Mouse (Mus musculus): ENCODE data around the gene Akr1a1. TPM values are rescaled to one million over a fixed set of nuclear protein-coding genes. Genes with fewer than 3 reads are reported as not detected.
"Not testable (repeated sequence)": the region's sequence is repeated elsewhere in the genome, so short reads cannot be mapped to it uniquely, and the experiment has no call there.

The Akr1a1 gene
- polyA plus RNA-seq, 1 experiment from 2014 or later = 609 TPM

DNA sequence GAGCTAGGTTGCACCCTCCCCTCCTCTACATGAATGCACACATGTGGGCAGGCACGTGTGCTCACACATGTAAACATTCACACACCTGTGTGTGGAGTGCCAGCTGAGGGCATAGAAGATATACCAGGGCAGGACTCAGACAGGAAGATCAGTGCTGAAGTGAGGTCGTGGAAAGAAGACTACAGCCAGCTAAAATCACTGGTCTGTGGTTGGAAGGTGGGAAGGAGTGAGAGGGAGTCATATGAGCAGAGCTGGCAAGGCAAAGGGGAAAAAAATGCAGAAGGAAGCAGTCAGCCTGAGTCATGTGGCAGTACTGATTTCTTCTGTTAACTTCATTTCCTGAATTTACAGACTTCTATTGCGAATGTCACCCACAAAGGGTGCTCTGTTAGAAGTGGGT lies 16.7 kb upstream of the Akr1a1 start:
- DNase-seq (ENCODE audit: low spot score) = no peak
- no peak for ATAC-seq (ENCODE audit: low FRiP score)
- Histone ChIP-seq H3K9me3 (ENCODE audit: control insufficient read depth, low read length) (no peaks in the 10 kb centered on the region), H3K4me2 (replicated peaks; ENCODE audit: low read depth, low read length) (no peak overlapping the region), H3K4me3 (ENCODE audit: low read depth, low read length) (no peak overlapping the region), H3K36me3 (ENCODE audit: control insufficient read depth, insufficient read depth, low read length) (no peaks in the 10 kb centered on the region), H3K9ac (ENCODE audit: low read depth, low read length) (no peak overlapping the region), H3K27ac (ENCODE audit: low read depth, low read length) (no peak overlapping the region), H3K27me3 (ENCODE audit: control insufficient read depth, insufficient read depth, low read length) (no peaks in the 10 kb centered on the region), H3K4me1 (replicated peaks; ENCODE audit: control insufficient read depth, insufficient read depth, low read length) (no peaks in the 10 kb centered on the region)
- 81% methylated on average over 3 of the region's 3 CpGs for WGBS

DNA sequence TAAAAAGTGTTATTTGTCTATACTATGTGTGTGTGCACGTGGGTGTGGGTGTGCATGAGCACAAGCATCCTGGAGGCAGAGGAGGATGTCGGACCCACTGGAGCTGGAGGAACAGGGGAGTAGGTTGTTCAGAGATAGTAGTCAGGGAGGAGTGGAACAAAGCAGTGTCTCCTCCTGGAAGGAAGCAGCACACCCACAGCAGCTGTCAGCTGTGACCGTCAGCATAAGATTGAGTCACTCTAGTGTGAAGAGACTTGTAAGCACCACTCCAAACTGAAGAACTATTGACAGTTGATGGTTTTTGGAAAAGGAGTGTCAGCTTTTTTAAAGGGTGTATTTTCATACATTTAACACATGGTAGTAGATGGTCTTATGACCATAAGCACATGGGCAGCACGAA lies 15.1 kb upstream of the Akr1a1 start:
- 66% methylated on average over 4 of the region's 4 CpGs for WGBS
- no peak for DNase-seq (ENCODE audit: low spot score)
- no peak for ATAC-seq (ENCODE audit: low FRiP score)
- Histone ChIP-seq H3K27me3 (ENCODE audit: control insufficient read depth, insufficient read depth, low read length) (no peaks in the 10 kb centered on the region), H3K4me2 (replicated peaks; ENCODE audit: low read depth, low read length) (no peak overlapping the region), H3K36me3 (ENCODE audit: control insufficient read depth, insufficient read depth, low read length) (no peaks in the 10 kb centered on the region), H3K9ac (ENCODE audit: low read depth, low read length) (no peak overlapping the region), H3K27ac (ENCODE audit: low read depth, low read length) (no peak overlapping the region), H3K9me3 (ENCODE audit: control insufficient read depth, low read length) (no peaks in the 10 kb centered on the region), H3K4me3 (ENCODE audit: low read depth, low read length) (no peak overlapping the region), H3K4me1 (replicated peaks; ENCODE audit: control insufficient read depth, insufficient read depth, low read length) (no peaks in the 10 kb centered on the region)

DNA sequence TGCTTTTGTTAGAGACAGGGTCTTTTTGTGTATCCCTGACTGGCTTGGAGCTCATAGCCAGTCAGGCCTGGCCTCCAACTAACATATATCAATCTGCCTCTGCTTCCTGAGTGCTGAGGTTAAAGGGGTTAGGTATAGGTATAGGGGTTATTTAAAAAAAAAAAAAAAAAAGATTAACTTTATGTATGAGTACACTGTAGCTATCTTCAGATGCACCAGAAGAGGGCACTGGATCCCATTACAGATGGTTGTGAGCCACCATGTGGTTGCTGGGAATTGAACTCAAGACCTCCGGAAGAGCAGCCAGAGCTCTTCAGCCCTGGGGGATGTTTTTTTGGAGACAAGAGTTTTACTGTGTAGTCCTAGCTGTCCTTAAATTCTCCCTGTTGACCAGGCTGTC lies 10.5 kb upstream of the Akr1a1 start:
- no peak overlapping the region for H3K4me2 ChIP-seq (replicated peaks; ENCODE audit: low read depth, low read length)
- no peaks in the 10 kb centered on the region for H3K27me3 ChIP-seq (ENCODE audit: control insufficient read depth, insufficient read depth, low read length)
- ATAC-seq (ENCODE audit: low FRiP score) = no peak
- no peak for DNase-seq (ENCODE audit: low spot score)
- no peak overlapping the region for H3K9ac ChIP-seq (ENCODE audit: low read depth, low read length)
- H3K4me1 ChIP-seq (replicated peaks; ENCODE audit: control insufficient read depth, insufficient read depth, low read length) = no peaks in the 10 kb centered on the region
- 84% methylated on average over 1 of the region's 1 CpGs for WGBS
- no peak overlapping the region for H3K27ac ChIP-seq (ENCODE audit: low read depth, low read length)
- H3K9me3 ChIP-seq (ENCODE audit: control insufficient read depth, low read length) = no peaks in the 10 kb centered on the region
- H3K36me3 ChIP-seq (ENCODE audit: control insufficient read depth, insufficient read depth, low read length) = no peaks in the 10 kb centered on the region
- no peak overlapping the region for H3K4me3 ChIP-seq (ENCODE audit: low read depth, low read length)

DNA sequence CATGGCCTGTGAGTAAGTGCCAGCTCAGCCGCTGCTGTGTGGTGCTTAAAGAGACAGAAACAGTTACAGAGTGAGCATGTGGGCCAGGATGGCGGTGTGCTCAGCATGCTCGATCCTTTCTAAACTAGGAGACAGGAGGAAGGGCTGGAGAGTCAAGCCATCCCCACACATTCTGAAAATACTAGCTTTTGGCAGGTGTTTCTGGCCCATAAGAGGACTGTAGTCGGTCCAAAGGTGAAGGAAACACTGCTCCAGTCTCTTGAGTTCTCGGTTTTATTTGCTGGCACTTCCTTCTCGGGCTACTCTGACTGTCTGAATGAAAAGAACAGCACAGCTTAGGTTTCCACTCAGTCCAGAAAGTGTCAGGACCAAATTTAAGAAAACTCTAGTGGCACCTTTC lies 9.3 kb upstream of the Akr1a1 start:
- H3K4me1 ChIP-seq (replicated peaks; ENCODE audit: control insufficient read depth, insufficient read depth, low read length) = no peaks in the 10 kb centered on the region
- WGBS = 78% methylated on average over 6 of the region's 6 CpGs
- H3K9ac ChIP-seq (ENCODE audit: low read depth, low read length) = no peak overlapping the region
- no peak for DNase-seq (ENCODE audit: low spot score)
- no peak for ATAC-seq (ENCODE audit: low FRiP score)
- H3K9me3 ChIP-seq (ENCODE audit: control insufficient read depth, low read length) = no peaks in the 10 kb centered on the region
- H3K4me2 ChIP-seq (replicated peaks; ENCODE audit: low read depth, low read length) = no peak overlapping the region
- H3K27ac ChIP-seq (ENCODE audit: low read depth, low read length) = no peak overlapping the region
- H3K27me3 ChIP-seq (ENCODE audit: control insufficient read depth, insufficient read depth, low read length) = no peaks in the 10 kb centered on the region
- H3K4me3 ChIP-seq (ENCODE audit: low read depth, low read length) = no peak overlapping the region
- no peaks in the 10 kb centered on the region for H3K36me3 ChIP-seq (ENCODE audit: control insufficient read depth, insufficient read depth, low read length)

DNA sequence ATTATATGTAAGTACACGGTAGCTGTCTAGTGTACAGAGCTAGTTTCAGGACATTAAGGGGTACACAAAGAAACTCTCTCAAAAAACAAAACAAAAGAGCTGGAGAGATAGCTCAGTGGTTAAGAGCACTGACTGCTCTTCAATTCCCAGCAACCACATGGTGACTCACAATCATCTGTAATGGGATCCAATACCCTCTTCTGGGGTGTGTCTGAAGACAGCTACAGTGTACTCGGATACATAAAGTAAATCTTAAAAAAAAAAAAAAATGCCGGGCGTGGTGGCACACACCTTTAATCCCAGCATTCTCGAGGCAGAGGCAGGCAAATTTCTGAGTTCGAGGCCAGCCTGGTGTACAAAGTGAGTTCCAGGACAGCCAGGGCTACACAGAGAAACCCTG lies 8.4 kb upstream of the Akr1a1 start:
- H3K36me3 ChIP-seq (ENCODE audit: control insufficient read depth, insufficient read depth, low read length); DNase-seq (ENCODE audit: low spot score); H3K4me2 ChIP-seq (replicated peaks; ENCODE audit: low read depth, low read length); ATAC-seq (ENCODE audit: low FRiP score); H3K9ac ChIP-seq (ENCODE audit: low read depth, low read length); H3K9me3 ChIP-seq (ENCODE audit: control insufficient read depth, low read length); H3K4me1 ChIP-seq (replicated peaks; ENCODE audit: control insufficient read depth, insufficient read depth, low read length); H3K27me3 ChIP-seq (ENCODE audit: control insufficient read depth, insufficient read depth, low read length); H3K27ac ChIP-seq (ENCODE audit: low read depth, low read length); H3K4me3 ChIP-seq (ENCODE audit: low read depth, low read length): not testable (repeated sequence)
- WGBS = 89% methylated on average over 6 of the region's 6 CpGs

DNA sequence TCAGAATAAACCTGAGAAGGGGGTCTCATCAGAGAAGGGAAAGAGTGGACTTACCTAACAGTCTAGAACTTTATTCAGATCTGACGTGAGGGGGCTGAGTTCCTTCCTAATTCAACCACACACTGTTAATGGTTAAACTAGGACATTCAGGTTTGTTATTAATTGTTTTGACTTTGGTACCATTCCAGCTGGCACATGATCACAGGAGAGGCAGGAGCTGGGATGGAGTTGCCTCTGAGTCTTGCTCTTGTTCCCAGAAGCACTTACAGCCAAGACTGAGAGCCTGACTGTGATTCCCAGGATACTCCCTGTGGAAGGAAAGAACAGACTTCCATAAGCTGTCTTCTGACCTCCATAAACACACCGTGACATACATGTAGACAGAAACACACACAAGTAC lies 8.0 kb upstream of the Akr1a1 start:
- Histone ChIP-seq H3K27ac (ENCODE audit: low read depth, low read length) (no peak overlapping the region), H3K4me2 (replicated peaks; ENCODE audit: low read depth, low read length) (no peak overlapping the region), H3K36me3 (ENCODE audit: control insufficient read depth, insufficient read depth, low read length) (no peaks in the 10 kb centered on the region), H3K9me3 (ENCODE audit: control insufficient read depth, low read length) (no peaks in the 10 kb centered on the region), H3K4me1 (replicated peaks; ENCODE audit: control insufficient read depth, insufficient read depth, low read length) (no peaks in the 10 kb centered on the region), H3K9ac (ENCODE audit: low read depth, low read length) (no peak overlapping the region), H3K27me3 (ENCODE audit: control insufficient read depth, insufficient read depth, low read length) (no peaks in the 10 kb centered on the region), H3K4me3 (ENCODE audit: low read depth, low read length) (no peak overlapping the region)
- no peak for DNase-seq (ENCODE audit: low spot score)
- no peak for ATAC-seq (ENCODE audit: low FRiP score)
- WGBS = 85% methylated on average over 2 of the region's 2 CpGs

DNA sequence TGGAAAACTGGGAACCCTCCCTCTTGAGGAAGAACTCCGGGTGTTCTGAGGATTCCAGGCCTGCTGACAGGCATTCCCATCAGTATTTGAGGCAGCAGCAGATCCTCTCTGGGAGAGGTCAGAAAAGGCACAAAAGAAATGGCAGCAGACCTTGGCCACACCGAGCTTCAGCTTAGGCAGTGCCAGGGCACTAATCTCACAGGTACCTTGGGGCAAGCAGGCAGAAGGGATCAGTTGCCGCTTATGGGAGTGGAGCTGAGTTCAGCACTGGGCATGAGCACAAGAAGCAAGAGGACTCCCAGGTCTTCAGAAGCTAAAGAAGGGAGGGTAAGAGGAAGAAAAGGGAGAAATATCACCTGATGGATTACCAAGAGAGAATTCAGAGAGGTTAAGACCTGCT lies 6.5 kb upstream of the Akr1a1 start:
- DNase-seq (ENCODE audit: low spot score) = no peak
- Histone ChIP-seq H3K27ac (ENCODE audit: low read depth, low read length) (no peak overlapping the region), H3K9ac (ENCODE audit: low read depth, low read length) (no peak overlapping the region)

DNA sequence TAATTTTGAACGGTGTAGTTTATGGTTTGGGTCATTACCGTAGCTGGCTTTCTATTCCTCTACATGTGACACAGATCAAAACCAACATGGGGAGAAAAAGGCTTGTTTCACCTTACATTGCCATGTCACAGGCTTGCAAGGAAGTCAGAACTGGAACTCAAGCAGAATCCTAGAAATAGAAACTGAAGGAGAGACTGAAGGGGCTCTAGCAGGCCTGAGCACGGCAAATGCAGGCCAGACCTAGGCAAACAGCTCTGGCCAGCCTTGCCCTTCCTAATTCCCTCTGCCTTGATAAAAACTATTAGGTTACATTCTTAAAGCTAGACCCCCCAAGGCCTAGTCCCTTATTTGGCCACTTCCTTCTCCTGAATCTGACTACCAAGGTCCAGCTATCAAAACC lies 4.2 kb upstream of the Akr1a1 start:
- Histone ChIP-seq H3K36me3 (ENCODE audit: control insufficient read depth, insufficient read depth, low read length) (no peaks in the 10 kb centered on the region), H3K4me1 (replicated peaks; ENCODE audit: control insufficient read depth, insufficient read depth, low read length) (no peaks in the 10 kb centered on the region), H3K9me3 (ENCODE audit: control insufficient read depth, low read length) (no peaks in the 10 kb centered on the region), H3K27ac (ENCODE audit: low read depth, low read length) (no peak overlapping the region), H3K27me3 (ENCODE audit: control insufficient read depth, insufficient read depth, low read length) (no peaks in the 10 kb centered on the region), H3K4me2 (replicated peaks; ENCODE audit: low read depth, low read length) (no peak overlapping the region), H3K4me3 (ENCODE audit: low read depth, low read length) (no peak overlapping the region), H3K9ac (ENCODE audit: low read depth, low read length) (no peak overlapping the region)
- DNase-seq (ENCODE audit: low spot score) (no peak), ATAC-seq (ENCODE audit: low FRiP score) (no peak)
- WGBS = 79% methylated on average over 3 of the region's 3 CpGs

More for the DNA sequence above, 6.5 kb upstream of the Akr1a1 start:
- H3K4me1 ChIP-seq (replicated peaks; ENCODE audit: control insufficient read depth, insufficient read depth, low read length) = no peaks in the 10 kb centered on the region
- 48% methylated on average over 3 of the region's 3 CpGs for WGBS
- H3K4me3 ChIP-seq (ENCODE audit: low read depth, low read length) = no peak overlapping the region
- H3K9me3 ChIP-seq (ENCODE audit: control insufficient read depth, low read length) = no peaks in the 10 kb centered on the region
- H3K27me3 ChIP-seq (ENCODE audit: control insufficient read depth, insufficient read depth, low read length) = no peaks in the 10 kb centered on the region
- H3K36me3 ChIP-seq (ENCODE audit: control insufficient read depth, insufficient read depth, low read length) = no peaks in the 10 kb centered on the region
- no peak overlapping the region for H3K4me2 ChIP-seq (replicated peaks; ENCODE audit: low read depth, low read length)
- ATAC-seq (ENCODE audit: low FRiP score) = no peak

DNA sequence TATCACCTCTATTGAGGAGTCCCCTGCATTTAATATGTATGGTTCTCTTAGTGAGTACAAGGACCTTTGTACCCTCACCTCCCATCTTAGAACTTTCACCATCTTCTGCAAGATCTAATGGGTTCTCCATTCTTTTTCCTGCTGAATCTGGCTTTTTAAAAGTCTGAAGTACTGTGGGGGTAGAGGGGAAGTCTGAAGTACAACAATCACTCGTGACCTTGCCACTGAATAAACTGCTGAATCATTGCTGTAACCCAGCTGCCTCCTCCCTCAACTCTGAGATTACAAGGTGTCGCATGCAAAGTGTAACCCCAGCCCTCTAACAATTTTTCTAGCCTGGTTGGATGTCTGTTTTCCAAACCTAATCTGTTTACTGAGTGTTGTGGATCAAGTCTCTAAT lies 3.6 kb upstream of the Akr1a1 start:
- DNase-seq (ENCODE audit: low spot score) = no peak
- H3K27ac ChIP-seq (ENCODE audit: low read depth, low read length) = no peak overlapping the region
- H3K27me3 ChIP-seq (ENCODE audit: control insufficient read depth, insufficient read depth, low read length) = no peaks in the 10 kb centered on the region
- H3K4me3 ChIP-seq (ENCODE audit: low read depth, low read length) = no peak overlapping the region
- H3K4me2 ChIP-seq (replicated peaks; ENCODE audit: low read depth, low read length) = no peak overlapping the region
- peaks cover 2% of the 10 kb centered on the region; the same call in 1 of the 2 replicates for H3K4me1 ChIP-seq (replicated peaks; ENCODE audit: control insufficient read depth, insufficient read depth, low read length)
- H3K9me3 ChIP-seq (ENCODE audit: control insufficient read depth, low read length) = no peaks in the 10 kb centered on the region
- no peak overlapping the region for H3K9ac ChIP-seq (ENCODE audit: low read depth, low read length)
- H3K36me3 ChIP-seq (ENCODE audit: control insufficient read depth, insufficient read depth, low read length) = no peaks in the 10 kb centered on the region
- no peak for ATAC-seq (ENCODE audit: low FRiP score)
- WGBS = 80% methylated on average over 2 of the region's 2 CpGs

All from hindbrain, embryonic 11.5 days (tissue).